Mouse (Mus musculus) cerebellum, adult 11-12 months (tissue): ENCODE measurements around the gene Anapc1.

ENCODE experiments used
- DNase-seq: peaks from one replicate; pipeline ENCODE4 v3.0.0; 2022

Anapc1 gene

GRCm38 (mm10) chr2:128564195-128564594 is 123.0 kb downstream of the Anapc1 start:
- no peak for DNase-seq
